Mouse (Mus musculus) kidney, adult 2 months (tissue): ENCODE results near the gene Lyrm7.

Source experiments
- CTCF ChIP-seq: fragments of 200-500 bp; conservative IDR thresholded peaks from 2 replicates; pipeline ENCODE4 v1.5.1; 2011; ENCODE audit warnings: low read depth, mild to moderate bottlenecking, control low read depth, low read length, moderate library complexity, mixed read lengths; ENCODE audit not compliant: insufficient read depth, insufficient read length
- POLR2A ChIP-seq: fragments of 200-500 bp; IDR thresholded peaks from one replicate; pipeline ENCODE4 v1.6.1; 2011; ENCODE audit warnings: low read depth, low read length, control low read depth

DNA sequence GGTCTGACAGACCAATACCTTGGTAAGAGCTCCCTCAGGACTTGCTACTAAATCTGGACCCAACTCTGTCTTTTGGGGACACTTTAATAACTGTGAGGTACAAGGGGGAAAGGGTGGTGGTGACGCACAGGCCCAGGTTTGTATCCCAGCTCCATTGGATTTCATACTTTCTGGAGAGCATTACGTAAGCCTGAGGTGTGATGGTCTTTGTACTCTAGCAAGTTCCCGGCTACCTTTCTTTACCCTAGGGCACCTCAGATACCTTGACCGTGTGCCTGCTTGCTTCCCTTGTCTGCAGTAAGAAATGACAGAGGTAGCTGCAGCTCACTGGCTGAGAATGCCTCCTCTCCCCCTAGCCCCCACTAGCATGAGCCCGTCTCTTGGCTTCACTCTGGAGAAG is 46.5 kb upstream of the Lyrm7 start:
- TF ChIP-seq CTCF (no peak), POLR2A (no peak)
